Comparison of ENCODE assay signal across 12 mouse cellular contexts in genomic region chr13:30704246-30705095, GRCm38 (mm10). TPM values are rescaled to one million over a fixed set of nuclear protein-coding genes. Genes with fewer than 3 reads are reported as not detected.
"Had no signal": no experiment of that assay in that cellular context is flagged by ENCODE, and none has a peak within 500 bp of the region (broad histone marks: within the 10 kb centered on the region; RNA-seq: fewer than 3 reads in every experiment).

No protein-coding gene starts in this region.

- H3K4me3 ChIP-seq: limb, embryonic 10.5 days; liver, embryonic 12.5 days; midbrain, embryonic 10.5 days; midbrain, embryonic 15.5 days had no signal

- H3K9ac ChIP-seq: liver, embryonic 12.5 days; lung, embryonic 14.5 days; midbrain, embryonic 15.5 days had no signal

- H3K4me1 ChIP-seq: limb, embryonic 10.5 days; liver, embryonic 12.5 days; midbrain, embryonic 10.5 days; midbrain, embryonic 15.5 days had no signal

- ATAC-seq: liver, embryonic 12.5 days; midbrain, embryonic 15.5 days had no signal

- DNase-seq: layer of hippocampus, adult 9-11 months; layer of hippocampus, postnatal 36 days; lung, embryonic 14.5 days; lung, postnatal 10 days; lung, postnatal 4 days; right cerebral cortex, postnatal 14 days; thymus, postnatal 36 days had no signal

- H3K27ac ChIP-seq: limb, embryonic 10.5 days; liver, embryonic 12.5 days; midbrain, embryonic 10.5 days; midbrain, embryonic 15.5 days had no signal

- H3K4me2 ChIP-seq: liver, embryonic 12.5 days; lung, embryonic 14.5 days; midbrain, embryonic 15.5 days had no signal

- H3K9me3 ChIP-seq: limb, embryonic 10.5 days; liver, embryonic 12.5 days; midbrain, embryonic 10.5 days; midbrain, embryonic 15.5 days had no signal

- H3K27me3 ChIP-seq: liver, embryonic 12.5 days; midbrain, embryonic 15.5 days had no signal

- H3K36me3 ChIP-seq: limb, embryonic 10.5 days; liver, embryonic 12.5 days; midbrain, embryonic 10.5 days had no signal

RNA-seq across cellular contexts. Expression of gene Irf4, which starts 44.6 kb away (rescaled TPM):
- polyA plus RNA-seq: limb, embryonic 10.5 days; liver, embryonic 12.5 days; midbrain, embryonic 10.5 days; neural tube, embryonic 14.5 days had no signal
